Mouse (Mus musculus) adrenal gland, postnatal 10 days (tissue): ENCODE results near the gene Kansl3. TPM values are rescaled to one million over a fixed set of nuclear protein-coding genes. Genes with fewer than 3 reads are reported as not detected.
A peak's percentile ranks its signal among the peaks of the same experiment; 100 is the strongest.

Source experiments
- DNase-seq: peaks from one replicate; pipeline ENCODE4 v3.0.0; 2021; ENCODE audit warnings: mixed read lengths
- long read RNA-seq, 2 experiments: library from polyadenylated mRNA; stranded (forward); transcript quantifications; one replicate each; pipeline ENCODE4 v2.0.0; 2021
- total RNA-seq, 2 experiments: library from RNA; stranded (reverse); gene quantifications; 2 replicates each; pipeline ENCODE4 v1.2.3; 2021

The Kansl3 gene
- total RNA-seq = 100 to 1,000 TPM in 1 of 2 experiments, 10 to 100 TPM in 1; 82.9 to 103 TPM
- long read RNA-seq, experiment 1, full-length matches to known transcripts = 8 of 52 reads
- long read RNA-seq, experiment 1, partial matches to known transcripts = 21 of 52 reads
- long read RNA-seq, experiment 1, other reads (novel, unspliced or antisense) = 23 of 52 reads
- long read RNA-seq, experiment 2, full-length matches to known transcripts = 6 of 39 reads
- long read RNA-seq, experiment 2, partial matches to known transcripts = 14 of 39 reads
- long read RNA-seq, experiment 2, other reads (novel, unspliced or antisense) = 19 of 39 reads

- peak; percentile 96 for DNase-seq
Observed at GRCm38 (mm10) chr1:36368969-36369645, at the start of gene Kansl3. Gene Kansl3 (minus strand): TSS chr1:36369181.

- DNase-seq = peak; percentile 39
Observed at GRCm38 (mm10) chr1:36404531-36404930, 35.5 kb upstream of the Kansl3 start.

GRCm38 (mm10) chr1:36401509-36401908 is 32.5 kb upstream of the Kansl3 start:
- DNase-seq = no peak

- no peak for DNase-seq
Observed at GRCm38 (mm10) chr1:36397041-36397440, 28.1 kb upstream of the Kansl3 start.

- DNase-seq = no peak
Observed at GRCm38 (mm10) chr1:36379582-36379981, 10.6 kb upstream of the Kansl3 start.

- DNase-seq = no peak
Observed at GRCm38 (mm10) chr1:36378880-36379279, 9.9 kb upstream of the Kansl3 start.

GRCm38 (mm10) chr1:36371934-36372845 is 3.2 kb upstream of the Kansl3 start, which contains the start of gene Fer1l5:
Gene Fer1l5 (plus strand): TSS chr1:36372291.
- no peak for DNase-seq

GRCm38 (mm10) chr1:36370918-36371317 is 1.9 kb upstream of the Kansl3 start:
- peak; percentile 71 for DNase-seq

GRCm38 (mm10) chr1:36368112-36368968 is 641 bp downstream of the Kansl3 start:
- peak; percentile 81 for DNase-seq

GRCm38 (mm10) chr1:36367698-36368097 is 1.3 kb downstream of the Kansl3 start:
- peak; percentile 14 for DNase-seq

GRCm38 (mm10) chr1:36356955-36357695 is 11.9 kb downstream of the Kansl3 start:
- no peak for DNase-seq

- no peak for DNase-seq
Observed at GRCm38 (mm10) chr1:36352351-36352750, 16.6 kb downstream of the Kansl3 start.

- DNase-seq = no peak
Observed at GRCm38 (mm10) chr1:36342547-36342946, 26.4 kb downstream of the Kansl3 start.

GRCm38 (mm10) chr1:36332955-36333887 is 35.8 kb downstream of the Kansl3 start:
- no peak for DNase-seq

- DNase-seq = no peak
Observed at GRCm38 (mm10) chr1:36331743-36332142, 37.2 kb downstream of the Kansl3 start.

GRCm38 (mm10) chr1:36326815-36327214 is 42.2 kb downstream of the Kansl3 start:
- DNase-seq = no peak

GRCm38 (mm10) chr1:36325900-36326321 is 43.1 kb downstream of the Kansl3 start:
- DNase-seq = no peak

- DNase-seq = peak; percentile 60
Observed at GRCm38 (mm10) chr1:36323746-36324448, 45.1 kb downstream of the Kansl3 start.

GRCm38 (mm10) chr1:36323076-36323475 is 45.9 kb downstream of the Kansl3 start:
- no peak for DNase-seq
